Mouse (Mus musculus) MN1 (cell line): ENCODE results near the gene Dnaaf3.
"Not testable (repeated sequence)": the region's sequence is repeated elsewhere in the genome, so short reads cannot be mapped to it uniquely, and the experiment has no call there.

Experiments used
- DNase-seq: peaks from one replicate; pipeline ENCODE4 v3.0.0-alpha.2; 2016; ENCODE audit warnings: low spot score

The Dnaaf3 gene

GRCm38 (mm10) chr7:4532005-4532729 is at the start of gene Dnaaf3:
TSS of gene Dnaaf3 (minus strand) at chr7:4532453.
- DNase-seq: peak; percentile 44

- DNase-seq: not testable (repeated sequence)
These were observed 49.2 kb upstream of the Dnaaf3 start for GRCm38 (mm10) chr7:4581481-4581880.

- DNase-seq: not testable (repeated sequence)
These were observed 40.1 kb upstream of the Dnaaf3 start for GRCm38 (mm10) chr7:4572361-4572760.

DNA sequence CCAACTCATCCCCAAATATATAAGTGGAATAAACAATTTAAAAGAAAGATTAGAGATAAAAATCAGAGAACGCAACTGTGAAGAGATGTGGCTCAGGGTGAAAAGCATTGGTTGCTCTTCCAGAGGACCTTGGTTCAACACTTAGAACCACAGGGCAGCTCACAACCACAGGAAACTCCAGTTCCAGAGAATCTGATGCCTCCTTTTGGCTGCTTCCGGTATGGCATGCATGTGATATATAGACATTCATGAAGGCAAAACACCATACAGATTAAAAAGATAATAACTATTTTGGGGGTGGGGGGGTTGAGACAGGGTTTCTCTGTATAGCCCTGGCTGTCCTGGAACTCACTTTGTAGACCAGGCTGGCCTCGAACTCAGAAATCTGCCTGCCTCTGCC is 30.4 kb upstream of the Dnaaf3 start:
- DNase-seq: no peak

- no peak for DNase-seq
These were observed 24.9 kb upstream of the Dnaaf3 start for GRCm38 (mm10) chr7:4557167-4557560.

DNA sequence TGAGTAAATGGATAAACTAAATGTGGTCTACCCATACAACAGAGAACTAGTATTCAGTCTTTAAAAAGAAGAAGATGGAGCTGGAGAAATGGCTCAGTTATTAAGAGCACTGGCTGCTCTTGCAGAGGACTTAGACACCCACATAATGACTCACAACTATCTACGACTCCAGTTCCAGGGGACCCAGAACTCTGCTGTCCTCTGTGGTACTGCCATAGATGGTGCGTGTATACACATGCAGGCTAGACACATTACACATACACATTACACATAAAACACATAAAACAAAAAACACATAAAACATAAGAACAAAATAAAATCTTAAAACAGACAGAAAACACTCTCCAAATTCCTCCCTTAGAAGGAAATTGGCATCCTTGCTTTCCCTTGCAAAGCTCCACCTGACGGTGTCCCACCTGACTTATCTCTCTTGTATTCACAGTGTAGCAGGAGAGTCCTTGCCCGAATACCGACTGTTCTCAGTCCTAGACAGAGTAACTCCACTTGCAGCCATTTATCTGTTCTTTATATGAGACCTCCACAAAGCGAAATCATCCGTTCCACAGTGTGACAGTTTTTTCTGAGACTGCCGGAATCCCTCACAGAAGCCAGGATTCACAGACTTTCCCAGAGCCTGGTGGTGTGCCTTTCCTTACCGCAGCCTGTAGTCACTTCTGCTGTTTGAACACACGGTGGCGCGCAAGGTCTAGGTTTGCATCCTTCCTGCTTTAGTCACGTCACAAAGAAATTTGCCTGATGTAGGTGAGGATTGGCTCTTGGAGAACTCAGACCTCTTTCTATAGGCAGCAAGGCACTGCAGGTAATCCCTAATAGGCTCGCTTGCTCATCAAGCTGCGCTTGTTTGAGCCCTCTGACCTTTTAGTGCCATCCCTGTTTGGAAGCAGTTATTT is 24.3 kb upstream of the Dnaaf3 start:
- DNase-seq: peak; percentile 81

GRCm38 (mm10) chr7:4547221-4547641 is 15.0 kb upstream of the Dnaaf3 start, which contains the start of gene Syt5:
TSS of gene Syt5 (minus strand) at chr7:4547541.
- no peak for DNase-seq

- DNase-seq: peak; percentile 89
These were observed 14.4 kb upstream of the Dnaaf3 start for GRCm38 (mm10) chr7:4546591-4547131.

DNA sequence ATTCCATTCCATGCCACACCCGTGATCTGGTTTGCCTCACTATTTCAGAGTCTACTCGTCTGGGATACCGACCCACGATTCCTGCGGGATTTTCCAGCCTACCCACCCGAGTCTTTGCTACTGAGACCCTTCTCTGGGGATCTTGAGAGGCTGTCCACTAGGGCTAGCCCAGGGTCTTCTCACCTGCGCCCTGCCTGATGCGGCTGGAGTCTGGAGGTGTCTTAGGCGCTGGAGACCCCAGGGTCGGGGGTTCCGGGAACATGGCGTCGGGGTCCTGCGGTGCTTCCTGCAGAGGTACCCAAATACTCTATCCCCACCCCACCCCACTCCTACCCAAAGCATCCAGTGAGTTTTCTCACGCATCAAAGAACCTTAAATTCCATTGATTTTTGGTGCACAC is 13.8 kb upstream of the Dnaaf3 start:
- DNase-seq: no peak

- DNase-seq: no peak
These were observed 9.8 kb upstream of the Dnaaf3 start for GRCm38 (mm10) chr7:4542013-4542412.

DNA sequence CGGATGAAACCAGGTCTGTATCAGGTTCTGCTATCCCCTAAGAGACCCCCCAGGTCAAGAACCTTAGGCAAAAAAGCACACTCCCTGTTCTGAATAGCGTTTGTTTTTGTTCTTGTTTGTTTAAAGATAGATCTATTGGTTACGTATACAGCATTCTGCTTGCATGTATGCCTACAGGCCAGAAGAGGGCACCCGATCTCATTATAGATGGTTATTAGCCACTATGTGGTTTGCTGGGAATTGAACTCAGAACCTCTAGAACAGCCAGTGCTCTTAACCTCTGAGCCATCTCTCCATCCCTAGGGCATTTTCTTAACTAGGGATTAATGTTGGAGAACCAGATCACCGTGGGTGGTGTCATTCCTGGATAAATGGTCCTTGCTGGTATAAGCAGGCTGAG is 9.1 kb upstream of the Dnaaf3 start:
- no peak for DNase-seq

GRCm38 (mm10) chr7:4539019-4539418 is 6.8 kb upstream of the Dnaaf3 start:
- no peak for DNase-seq

DNA sequence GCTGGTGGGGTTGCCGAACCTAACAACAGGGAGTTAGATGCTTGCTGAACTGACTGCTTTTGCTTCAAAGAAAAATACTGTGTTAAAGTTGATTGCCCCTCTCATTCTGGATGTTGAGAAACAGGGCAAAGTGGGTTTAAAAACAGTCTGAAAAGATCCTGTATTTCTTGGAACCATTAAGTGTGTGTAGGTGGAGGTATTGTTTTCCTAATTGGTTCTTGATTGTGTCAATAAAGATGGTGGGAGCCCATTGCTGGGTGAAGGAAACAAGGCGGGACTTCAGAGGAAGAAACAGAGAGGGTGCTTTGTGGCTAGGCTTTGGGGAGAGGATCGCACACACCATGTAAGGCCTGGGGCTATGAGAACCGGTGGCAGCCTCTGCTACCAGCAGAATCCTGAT is 4.9 kb upstream of the Dnaaf3 start:
- no peak for DNase-seq

DNA sequence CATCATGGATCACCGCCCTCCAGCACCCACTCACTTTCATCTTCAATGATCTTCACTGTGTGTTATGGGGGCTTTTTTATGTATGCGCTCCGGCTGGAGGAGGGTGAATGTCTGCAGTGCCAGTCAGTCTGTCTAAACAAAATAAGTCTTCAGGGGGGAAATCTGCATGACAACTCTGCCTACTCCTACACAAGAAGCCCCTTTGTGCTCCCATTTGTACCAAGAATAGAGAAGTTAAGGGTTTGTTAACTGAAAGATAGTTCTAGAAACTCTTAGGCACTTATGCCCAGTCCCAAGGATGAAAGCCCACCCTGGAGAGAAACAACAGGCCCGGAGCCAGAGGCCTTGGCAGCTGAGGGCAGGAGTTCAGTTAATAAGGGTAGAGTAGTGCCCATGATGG is 4.1 kb upstream of the Dnaaf3 start:
- no peak for DNase-seq

DNA sequence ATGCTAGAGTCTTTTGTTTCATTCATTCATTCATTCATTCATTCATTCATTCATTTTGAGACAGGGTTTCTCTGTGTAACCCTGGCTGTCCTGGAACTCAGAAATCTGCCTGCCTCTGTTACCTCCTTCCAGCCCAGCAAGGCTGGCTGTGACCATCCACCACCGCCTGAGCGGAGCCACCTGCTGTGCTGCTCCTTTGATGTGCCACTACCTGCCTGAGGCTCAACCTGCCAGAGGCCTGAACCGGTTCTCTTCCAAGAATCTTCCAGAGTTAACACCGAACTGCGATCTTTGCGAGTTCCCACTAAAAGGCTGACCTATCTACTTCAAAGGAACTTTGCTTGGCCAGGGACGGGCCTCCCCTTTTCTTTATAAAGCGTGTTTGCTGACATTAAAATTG is 2.1 kb downstream of the Dnaaf3 start:
- not testable (repeated sequence) for DNase-seq

DNA sequence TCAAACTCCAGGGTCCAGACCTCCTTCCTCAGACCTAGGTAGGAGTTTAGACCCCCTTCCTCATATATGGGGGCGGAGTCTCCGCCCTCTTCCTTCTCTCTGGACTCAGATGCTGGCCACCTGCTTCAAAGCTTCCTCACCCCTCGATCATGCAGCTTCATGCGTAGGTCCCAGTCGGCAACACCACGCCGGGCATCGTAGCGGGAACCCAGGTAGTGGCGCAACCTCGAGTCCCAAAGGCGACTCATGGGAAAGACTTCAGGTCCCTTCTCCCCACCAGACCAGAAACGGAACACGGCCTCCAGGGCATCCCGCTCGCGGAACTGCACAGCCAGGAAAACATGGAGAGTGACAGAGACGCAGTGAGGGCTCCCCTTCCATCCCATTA is 5.0 kb downstream of the Dnaaf3 start:
- no peak for DNase-seq

GRCm38 (mm10) chr7:4526341-4527301 is 5.6 kb downstream of the Dnaaf3 start:
- DNase-seq: peak; percentile 82

- peak; percentile 59 for DNase-seq
These were observed 7.9 kb downstream of the Dnaaf3 start, which contains the start of gene Tnni3 for GRCm38 (mm10) chr7:4524212-4524922. TSS of gene Tnni3 (minus strand) at chr7:4524229.

DNA sequence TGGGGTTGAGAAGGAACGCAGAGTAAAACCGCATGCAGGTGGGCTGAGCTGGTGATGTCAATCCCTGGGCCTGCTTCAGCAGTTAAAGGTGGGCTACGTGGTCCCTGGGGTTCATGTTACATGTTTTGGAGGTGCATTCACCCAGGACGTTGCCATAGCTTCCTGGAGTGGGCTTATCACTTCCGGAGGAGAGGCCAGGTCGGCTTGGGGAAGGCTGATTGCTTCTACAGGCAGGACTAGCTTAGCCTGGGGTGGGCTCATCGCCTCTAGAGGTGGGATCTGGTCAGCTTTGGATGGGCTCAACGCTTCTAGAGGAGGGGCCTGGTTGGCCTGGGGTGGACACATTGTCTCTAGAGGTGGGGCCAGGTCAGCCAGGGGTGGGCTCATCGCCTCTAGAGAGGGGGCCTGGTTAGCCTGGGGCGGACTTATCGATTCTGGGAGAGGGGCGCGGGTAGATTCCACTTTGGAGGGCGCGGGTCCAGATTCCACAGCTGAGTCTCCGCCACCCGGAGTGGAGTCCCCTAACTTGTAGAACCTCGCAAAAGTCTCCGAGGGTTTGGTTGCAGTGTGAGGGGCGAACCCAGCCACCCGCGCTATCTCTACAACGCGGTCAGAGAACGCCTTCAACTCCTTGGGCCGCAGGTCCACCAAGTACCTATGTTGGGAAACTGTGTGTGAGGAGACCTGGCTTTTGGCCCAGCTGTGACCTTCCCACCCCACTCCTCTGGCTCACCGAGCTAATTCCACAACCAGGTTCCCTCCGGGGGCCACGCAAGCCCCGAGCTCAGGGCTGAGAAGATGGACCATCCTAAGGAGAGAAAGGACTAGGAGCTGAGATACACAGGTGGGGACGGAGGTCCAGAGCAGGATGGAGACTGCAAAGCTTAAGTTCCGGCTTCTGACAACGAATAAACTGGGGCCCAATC is 8.8 kb downstream of the Dnaaf3 start:
- no peak for DNase-seq

DNA sequence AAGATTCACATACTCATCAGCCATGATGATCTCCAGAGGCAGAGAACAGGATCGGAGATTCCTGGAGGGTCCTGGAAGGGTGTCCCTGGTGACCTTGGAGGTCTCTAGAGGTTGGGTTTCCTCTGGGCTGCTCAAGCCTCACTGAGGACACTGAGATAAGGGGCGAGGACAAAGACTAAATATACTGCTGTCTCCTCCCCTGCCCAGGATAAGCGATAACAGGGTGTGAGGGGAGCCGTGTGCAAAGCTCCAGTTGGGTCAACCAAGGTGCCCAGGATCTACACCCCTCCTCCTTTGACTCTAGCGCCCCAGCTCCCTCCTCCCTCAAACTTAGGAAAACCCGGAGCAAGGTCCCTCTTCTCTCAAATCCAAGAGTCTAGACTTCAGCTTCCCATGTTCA is 10.0 kb downstream of the Dnaaf3 start:
- no peak for DNase-seq
